Mouse (Mus musculus) cortical plate, adult 2 months (tissue): ENCODE measurements around the gene Ttc21a. TPM values are rescaled to one million over a fixed set of nuclear protein-coding genes. Genes with fewer than 3 reads are reported as not detected.
A peak's percentile ranks its signal among the peaks of the same experiment; 100 is the strongest.
"Not testable (repeated sequence)": the region's sequence is repeated elsewhere in the genome, so short reads cannot be mapped to it uniquely, and the experiment has no call there.

Experiments used
- H3K27ac ChIP-seq: fragments of 200-500 bp; 2 replicates; pipeline ENCODE4 v1.5.1; 2012; ENCODE audit warnings: low read length, control low read depth, inconsistent platforms; ENCODE audit not compliant: insufficient read depth
- H3K4me1 ChIP-seq: fragments of 200-500 bp; 2 replicates; pipeline ENCODE4 v1.6.1; 2011; ENCODE audit warnings: low read length; ENCODE audit not compliant: control insufficient read depth, insufficient read depth
- H3K4me3 ChIP-seq: fragments of 200-500 bp; 2 replicates; pipeline ENCODE4 v1.5.1; 2011; ENCODE audit warnings: mild to moderate bottlenecking, low read length, control low read depth; ENCODE audit not compliant: insufficient read depth
- CTCF ChIP-seq: fragments of 200-500 bp; IDR thresholded peaks from 2 replicates; pipeline ENCODE4 v1.5.1; 2011; ENCODE audit warnings: mild to moderate bottlenecking, control low read depth, low read length; ENCODE audit not compliant: insufficient read depth; ENCODE audit errors: extremely low read depth
- POLR2A ChIP-seq: fragments of 200-500 bp; IDR thresholded peaks from 2 replicates; pipeline ENCODE4 v1.6.1; 2011; ENCODE audit warnings: mild to moderate bottlenecking, low read length, control low read depth; ENCODE audit not compliant: insufficient read depth; ENCODE audit errors: extremely low read depth
- polyA plus RNA-seq: library from polyadenylated mRNA; depleted of rRNA; stranded (reverse); fragments of >200 nt; gene quantifications from 2 replicates; pipeline ENCODE4 v1.2.3, GENCODE M21; 2012; rRNA removed

The Ttc21a gene
- polyA plus RNA-seq, 1 experiment: 0.63 TPM

GRCm38 (mm10) chr9:120007833-120008232 is 70.4 kb downstream of the Ttc21a start:
- Histone ChIP-seq H3K27ac (no peak overlapping the region), H3K4me1 (no peaks in the 10 kb centered on the region; the same call in 1 of the 2 replicates), H3K4me3 (no peak overlapping the region)
- TF ChIP-seq CTCF (no peak), POLR2A (no peak)

- H3K4me3 ChIP-seq: no peak overlapping the region
- H3K4me1 ChIP-seq: no peaks in the 10 kb centered on the region
- H3K27ac ChIP-seq: no peak overlapping the region
- TF ChIP-seq CTCF: no peak
- no peak for TF ChIP-seq POLR2A
These were observed 71.9 kb downstream of the Ttc21a start for GRCm38 (mm10) chr9:120009226-120009841.

GRCm38 (mm10) chr9:120009871-120010270 is 72.5 kb downstream of the Ttc21a start:
- Histone ChIP-seq H3K4me3 (no peak overlapping the region), H3K27ac (no peak overlapping the region), H3K4me1 (no peaks in the 10 kb centered on the region)
- TF ChIP-seq POLR2A: no peak
- TF ChIP-seq CTCF: no peak

- peak overlapping the region; percentile 32 for H3K4me3 ChIP-seq
- H3K27ac ChIP-seq: peak overlapping the region; percentile 83
- no peaks in the 10 kb centered on the region for H3K4me1 ChIP-seq
- TF ChIP-seq POLR2A: 0 out of 2 replicates have a peak, but pooled peaks have one; percentile 35
- TF ChIP-seq CTCF: no peak
These were observed 73.5 kb downstream of the Ttc21a start for GRCm38 (mm10) chr9:120010781-120011511.

GRCm38 (mm10) chr9:120011533-120011932 is 74.1 kb downstream of the Ttc21a start:
- TF ChIP-seq POLR2A (0 out of 2 replicates have a peak, but pooled peaks have one; percentile 19), CTCF (peak; percentile 60)
- no peaks in the 10 kb centered on the region for H3K4me1 ChIP-seq
- H3K27ac ChIP-seq: peak overlapping the region; percentile 82
- peak overlapping the region; percentile 32 for H3K4me3 ChIP-seq

GRCm38 (mm10) chr9:120012161-120012560 is 74.8 kb downstream of the Ttc21a start:
- H3K4me3 ChIP-seq, H3K27ac ChIP-seq, H3K4me1 ChIP-seq: not testable (repeated sequence)

GRCm38 (mm10) chr9:120012781-120013180 is 75.4 kb downstream of the Ttc21a start:
- no peak for TF ChIP-seq CTCF
- no peak for TF ChIP-seq POLR2A
- no peak overlapping the region for H3K4me3 ChIP-seq
- H3K27ac ChIP-seq: no peak overlapping the region
- H3K4me1 ChIP-seq: no peaks in the 10 kb centered on the region

GRCm38 (mm10) chr9:120013251-120013820 is 75.9 kb downstream of the Ttc21a start:
- Histone ChIP-seq H3K4me1 (no peaks in the 10 kb centered on the region), H3K4me3 (no peak overlapping the region), H3K27ac (no peak overlapping the region)
- TF ChIP-seq CTCF (no peak), POLR2A (no peak)

- no peak for TF ChIP-seq CTCF
- no peak for TF ChIP-seq POLR2A
- Histone ChIP-seq H3K4me3 (no peak overlapping the region), H3K27ac (no peak overlapping the region)
These were observed 77.4 kb downstream of the Ttc21a start for GRCm38 (mm10) chr9:120014828-120015227.

GRCm38 (mm10) chr9:120016956-120017355 is 79.5 kb downstream of the Ttc21a start:
- TF ChIP-seq POLR2A (no peak), CTCF (no peak)
- Histone ChIP-seq H3K4me3 (no peak overlapping the region), H3K27ac (no peak overlapping the region), H3K4me1 (no peaks in the 10 kb centered on the region)

More at GRCm38 (mm10) chr9:120014828-120015227, 77.4 kb downstream of the Ttc21a start:
- no peaks in the 10 kb centered on the region for H3K4me1 ChIP-seq

Other genes starting within 250 kb of the Ttc21a start
- 0.04 and 0.10 TPM in 2 replicates for gene Scn10a, start 218.3 kb upstream of the Ttc21a start, polyA plus RNA-seq
- gene Scn11a, start 112.2 kb upstream of the Ttc21a start, polyA plus RNA-seq: 0.06 TPM in 1 of 2 replicates, not detected in the other
- 68.8 and 76.2 TPM in 2 replicates for gene Wdr48, start 42.7 kb upstream of the Ttc21a start, polyA plus RNA-seq
- gene Gorasp1, start within 50 bp of the Ttc21a start, polyA plus RNA-seq: 20.0 and 20.6 TPM in 2 replicates
- 14.8 and 21.3 TPM in 2 replicates for gene Csrnp1, start 47.1 kb downstream of the Ttc21a start, polyA plus RNA-seq
- gene Xirp1, start 86.0 kb downstream of the Ttc21a start, polyA plus RNA-seq: 0.04 TPM in 2 replicates
- gene Cx3cr1, start 132.3 kb downstream of the Ttc21a start, polyA plus RNA-seq: 38.2 and 40.9 TPM in 2 replicates
- 0.08 TPM in 1 of 2 replicates, not detected in the other for gene Ccr8, start 154.5 kb downstream of the Ttc21a start, polyA plus RNA-seq
- 22.8 and 23.3 TPM in 2 replicates for gene Slc25a38, start 172.8 kb downstream of the Ttc21a start, polyA plus RNA-seq
- 945 and 968 TPM in 2 replicates for gene Rpsa, start 190.1 kb downstream of the Ttc21a start, polyA plus RNA-seq
- 1,050 and 1,403 TPM in 2 replicates for gene Mobp, start 212.1 kb downstream of the Ttc21a start, polyA plus RNA-seq